Mouse (Mus musculus): Measurements from ENCODE around the gene Gpr137.

Gene Gpr137

DNA sequence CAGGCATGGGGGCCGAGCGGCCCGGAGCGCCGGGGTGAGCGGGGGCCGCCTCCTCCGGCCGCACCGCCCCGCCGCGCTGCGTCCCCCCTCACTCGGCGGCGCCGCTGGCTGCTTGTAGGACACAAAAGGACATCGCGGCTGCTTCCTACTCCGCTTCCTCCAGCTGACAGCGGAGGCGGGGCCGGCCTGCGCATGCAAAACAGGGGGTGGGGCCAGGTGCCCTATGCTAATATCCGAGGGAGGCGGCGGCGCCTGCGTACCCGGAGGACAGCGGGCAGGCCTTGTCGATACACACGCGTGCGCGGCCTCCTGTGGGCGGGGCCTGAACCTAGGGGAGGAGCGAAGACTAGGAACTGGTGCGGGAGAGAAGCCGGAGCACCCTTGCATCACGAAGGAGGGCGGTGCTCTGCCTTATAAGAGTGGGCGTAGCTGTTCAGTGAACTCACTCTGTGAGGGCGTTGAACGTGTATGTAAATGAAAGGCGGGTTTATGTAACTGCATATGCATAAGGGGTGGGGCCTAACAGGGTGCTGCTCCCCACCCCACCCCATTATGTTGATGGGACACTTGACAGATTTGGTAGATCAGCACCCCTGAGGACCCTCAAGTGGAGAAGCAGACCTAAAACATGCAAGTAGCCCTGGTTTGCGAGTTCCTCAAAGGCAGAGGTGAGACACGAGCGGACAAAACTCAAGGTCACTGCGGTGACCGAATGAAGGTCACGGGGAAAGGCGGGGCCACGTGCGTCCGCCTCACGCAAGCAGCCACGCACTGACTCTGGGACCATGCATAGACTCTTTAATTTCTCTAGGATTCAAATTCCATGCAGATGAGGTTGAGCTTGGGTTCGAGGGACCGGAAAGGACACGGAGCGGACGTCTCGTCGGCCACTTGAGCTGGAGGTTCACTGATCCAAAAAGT is 20.4 kb downstream of the Gpr137 start, which contains the start of gene Esrra:
TSS of gene Esrra (minus strand) at position 167 of the 921 bp plus-strand sequence.
- DNase-seq (ENCODE audit: low spot score), result peak; percentile 100

DNA sequence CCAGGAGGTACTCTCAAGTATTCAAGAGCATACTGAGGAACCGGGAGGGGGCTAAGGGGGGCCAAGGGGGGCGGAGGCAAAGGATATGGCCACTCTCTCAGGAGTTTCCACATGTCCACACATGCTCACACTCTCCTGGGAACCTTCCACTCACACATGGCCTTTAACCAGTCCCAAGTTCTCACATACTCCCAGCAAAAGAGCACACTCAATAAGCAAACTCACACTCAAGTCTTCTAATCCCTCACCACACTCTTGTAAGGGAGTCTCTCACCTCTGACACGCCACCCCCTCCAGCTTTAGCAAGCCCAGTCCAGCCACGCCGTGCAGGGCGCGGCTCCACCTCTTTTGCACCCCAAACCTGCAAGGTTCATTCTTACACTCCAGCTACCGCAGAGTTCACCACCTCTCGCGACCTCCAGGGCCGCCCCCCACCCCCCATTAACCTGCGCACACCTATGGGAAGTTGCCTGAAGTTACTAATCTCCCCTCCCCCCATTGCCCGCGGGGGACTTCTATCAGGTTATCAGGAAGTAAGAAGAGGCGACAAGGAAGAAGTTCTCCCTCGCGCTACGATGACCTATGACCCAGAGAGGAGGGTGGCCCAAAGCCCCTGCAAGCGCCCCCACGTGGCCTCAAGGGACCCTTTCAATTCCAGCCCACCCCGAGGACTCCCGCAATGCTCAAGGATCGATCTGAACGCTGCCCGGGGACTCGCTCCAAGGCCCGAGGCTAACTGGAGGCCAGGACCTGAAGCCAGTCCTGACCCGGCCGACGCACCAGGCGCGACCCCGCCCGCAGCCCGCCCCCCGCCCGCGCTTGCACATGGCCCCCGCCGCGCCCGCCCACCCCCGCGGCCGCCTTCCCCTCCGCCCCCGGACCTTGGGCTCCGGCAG is 21.3 kb downstream of the Gpr137 start:
- DNase-seq (ENCODE audit: low spot score), result peak; percentile 74

DNA sequence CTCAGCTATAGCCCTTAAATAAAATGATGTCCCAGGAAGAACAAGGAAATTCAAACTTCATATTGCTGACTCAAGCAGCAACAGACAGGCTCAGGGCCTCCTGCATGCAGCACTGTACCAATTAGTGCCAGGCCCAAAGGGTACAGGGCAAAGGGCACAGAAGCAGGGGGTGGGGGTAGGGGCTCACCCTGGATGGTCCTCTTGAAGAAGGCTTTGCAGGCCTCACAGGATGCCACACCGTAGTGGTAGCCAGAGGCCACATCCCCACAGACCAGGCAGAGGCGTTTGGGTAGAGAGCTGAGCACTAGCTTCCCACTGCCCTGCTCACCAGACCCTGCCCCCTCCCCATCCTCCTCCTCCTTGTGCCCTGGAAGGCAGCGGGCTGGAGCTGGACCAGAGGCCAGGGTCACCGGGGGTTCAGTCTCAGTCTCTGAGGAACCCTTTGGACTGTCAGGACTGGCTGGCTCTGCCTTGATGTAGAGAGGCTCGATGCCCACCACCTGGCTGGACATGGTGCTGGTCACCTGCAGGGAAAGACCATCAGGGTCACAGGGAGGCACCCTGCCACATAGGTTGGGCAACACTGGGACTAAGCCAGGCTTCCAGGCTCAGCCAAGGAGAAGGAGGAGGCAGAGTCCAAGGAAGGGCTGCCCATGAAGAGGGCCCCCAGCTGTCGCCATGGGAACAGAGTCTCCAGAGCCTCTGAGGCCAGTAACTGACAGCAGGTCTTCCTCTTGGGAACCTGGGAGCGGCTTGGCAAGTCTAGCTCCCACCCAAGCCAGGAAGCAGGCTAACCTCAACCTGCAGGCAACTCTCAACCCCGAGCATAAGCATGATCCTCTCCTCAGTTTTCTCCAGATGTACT is 22.2 kb downstream of the Gpr137 start:
- peak; percentile 92 for DNase-seq (ENCODE audit: low spot score)

DNA sequence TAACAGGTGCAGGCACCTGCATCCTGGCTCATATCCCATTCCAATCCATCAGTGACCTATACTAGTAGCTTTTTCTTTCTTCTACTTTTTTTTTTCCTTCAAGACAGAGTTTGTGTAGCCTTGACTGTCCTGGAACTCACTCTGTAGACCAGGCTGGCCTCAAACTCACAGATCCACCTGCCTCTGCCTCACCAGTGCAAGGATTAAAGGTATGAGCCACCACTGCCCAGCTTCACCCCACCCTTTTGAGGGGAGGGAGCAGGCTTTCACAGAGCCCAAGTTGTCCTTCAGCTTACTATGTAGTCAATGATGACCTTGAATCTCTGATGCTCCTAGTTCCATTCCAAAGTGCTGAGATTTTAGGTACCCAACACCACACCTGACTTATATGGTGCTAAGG is 22.8 kb downstream of the Gpr137 start:
- no peak for DNase-seq (ENCODE audit: low spot score)

DNA sequence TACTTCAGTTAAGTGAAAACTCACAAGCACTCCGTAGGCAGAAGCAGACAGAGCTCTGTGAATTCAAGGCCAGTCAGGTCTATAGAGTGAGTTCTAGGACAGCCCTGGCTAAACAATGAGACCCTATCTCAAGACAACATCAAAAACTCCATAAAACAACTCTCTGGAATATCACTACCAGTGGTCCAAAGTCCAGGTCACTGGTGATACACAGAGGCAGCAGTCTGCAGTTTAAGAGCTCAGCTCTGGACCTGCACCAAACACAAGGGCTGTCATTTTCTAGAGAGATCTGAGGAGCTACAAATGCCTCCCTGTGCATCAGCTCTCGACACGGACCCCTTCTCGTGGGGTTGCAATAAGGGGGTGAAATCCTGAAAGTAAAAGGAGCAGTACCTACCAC is 24.0 kb downstream of the Gpr137 start:
- no peak for DNase-seq (ENCODE audit: low spot score)

DNA sequence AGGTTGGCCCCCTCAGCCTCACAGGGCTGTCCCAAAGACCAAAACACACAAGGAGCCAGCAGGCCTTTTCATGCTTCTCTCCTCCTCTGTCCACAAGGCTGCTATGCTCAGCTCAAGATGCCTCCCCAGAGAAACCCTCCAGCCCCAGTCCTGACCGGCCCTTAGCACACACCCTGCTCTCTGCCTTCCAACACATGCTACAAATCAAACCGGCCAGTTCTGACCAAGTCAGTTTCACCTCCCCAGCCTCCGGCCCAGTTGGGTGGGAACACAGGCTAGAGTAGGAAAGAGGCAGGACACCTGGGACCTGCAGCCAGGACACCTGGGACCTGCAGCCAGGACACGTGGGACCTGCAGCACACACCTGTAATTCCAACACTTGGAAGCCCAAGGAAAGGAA is 25.8 kb downstream of the Gpr137 start:
- DNase-seq (ENCODE audit: low spot score), result no peak

DNA sequence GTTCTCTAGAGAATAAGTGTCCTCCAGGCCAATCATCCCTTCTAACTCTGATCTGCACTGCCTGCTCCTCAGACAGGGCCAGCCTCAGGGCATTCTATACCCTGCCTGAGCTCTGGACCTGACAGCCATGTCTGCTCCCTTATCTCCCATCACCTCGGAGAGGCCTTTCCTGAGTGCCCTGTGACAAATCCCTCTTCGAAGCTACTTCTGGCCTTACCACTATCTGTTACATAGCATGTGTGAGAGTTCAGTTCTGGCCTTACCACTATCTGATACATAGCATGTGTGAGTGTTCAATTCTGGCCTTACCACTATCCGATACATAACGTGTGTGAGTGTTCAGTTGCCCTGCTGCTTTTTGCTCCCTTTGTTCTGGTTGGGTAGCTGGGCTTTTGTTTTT is 27.0 kb downstream of the Gpr137 start:
- no peak for DNase-seq (ENCODE audit: low spot score)

DNA sequence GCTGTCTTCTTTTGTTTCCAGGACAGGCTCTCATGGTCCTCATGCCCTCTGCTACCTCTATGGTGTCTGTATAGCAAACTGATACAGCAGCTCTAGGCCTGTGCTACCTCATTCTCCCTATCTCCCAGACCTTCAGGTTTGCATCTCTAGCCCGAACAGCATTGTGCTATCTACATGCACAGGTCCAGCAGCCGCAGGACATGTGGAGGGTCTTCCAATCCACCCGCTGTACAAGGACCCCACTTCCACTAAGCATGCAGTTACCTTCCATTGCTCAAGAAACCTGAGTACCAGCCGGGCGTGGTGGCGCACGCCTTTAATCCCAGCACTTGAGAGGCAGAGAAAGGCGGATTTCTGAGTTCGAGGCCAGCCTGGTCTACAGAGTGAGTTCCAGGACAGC is 27.7 kb downstream of the Gpr137 start:
- DNase-seq (ENCODE audit: low spot score), result no peak

DNA sequence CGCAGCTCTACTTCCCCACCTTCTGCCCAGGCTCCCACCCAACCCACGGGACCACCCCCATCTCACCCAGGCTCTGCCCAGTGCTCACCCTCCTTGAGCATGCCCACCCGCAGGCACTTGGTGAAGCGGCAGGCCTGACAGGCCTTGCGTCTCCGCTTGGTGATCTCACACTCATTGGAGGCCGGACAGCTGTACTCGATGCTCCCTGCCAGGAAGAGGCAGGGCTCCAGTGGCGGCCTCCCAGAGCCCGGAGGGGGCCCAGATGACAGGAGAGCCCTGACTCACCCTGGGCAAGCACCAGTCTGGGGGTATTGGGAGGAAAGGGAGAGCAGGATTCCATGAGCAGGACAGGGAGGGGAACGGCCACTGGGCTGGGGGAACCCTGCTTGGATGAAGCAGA is 28.3 kb downstream of the Gpr137 start:
- no peak for DNase-seq (ENCODE audit: low spot score)

DNA sequence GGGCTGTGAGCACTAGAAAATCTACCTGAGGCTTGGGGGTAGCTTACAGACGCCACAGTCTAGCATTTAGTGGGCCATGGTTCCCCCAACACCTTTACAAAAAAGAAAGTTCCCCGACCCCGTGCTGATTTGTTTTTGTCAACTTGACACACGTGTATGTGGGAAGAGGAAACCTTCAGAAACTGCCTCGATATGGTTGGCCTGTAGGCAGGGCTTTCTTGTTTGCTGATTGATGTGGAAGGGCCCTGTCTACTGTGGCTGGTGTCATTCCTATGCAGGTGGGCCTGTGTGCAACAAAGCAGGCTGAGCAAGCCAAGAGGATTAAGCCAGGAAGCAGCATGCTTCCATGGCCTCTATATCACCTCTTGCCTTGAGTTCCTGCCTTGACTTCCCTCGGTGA is 29.2 kb downstream of the Gpr137 start:
- no peak for DNase-seq (ENCODE audit: low spot score)

DNA sequence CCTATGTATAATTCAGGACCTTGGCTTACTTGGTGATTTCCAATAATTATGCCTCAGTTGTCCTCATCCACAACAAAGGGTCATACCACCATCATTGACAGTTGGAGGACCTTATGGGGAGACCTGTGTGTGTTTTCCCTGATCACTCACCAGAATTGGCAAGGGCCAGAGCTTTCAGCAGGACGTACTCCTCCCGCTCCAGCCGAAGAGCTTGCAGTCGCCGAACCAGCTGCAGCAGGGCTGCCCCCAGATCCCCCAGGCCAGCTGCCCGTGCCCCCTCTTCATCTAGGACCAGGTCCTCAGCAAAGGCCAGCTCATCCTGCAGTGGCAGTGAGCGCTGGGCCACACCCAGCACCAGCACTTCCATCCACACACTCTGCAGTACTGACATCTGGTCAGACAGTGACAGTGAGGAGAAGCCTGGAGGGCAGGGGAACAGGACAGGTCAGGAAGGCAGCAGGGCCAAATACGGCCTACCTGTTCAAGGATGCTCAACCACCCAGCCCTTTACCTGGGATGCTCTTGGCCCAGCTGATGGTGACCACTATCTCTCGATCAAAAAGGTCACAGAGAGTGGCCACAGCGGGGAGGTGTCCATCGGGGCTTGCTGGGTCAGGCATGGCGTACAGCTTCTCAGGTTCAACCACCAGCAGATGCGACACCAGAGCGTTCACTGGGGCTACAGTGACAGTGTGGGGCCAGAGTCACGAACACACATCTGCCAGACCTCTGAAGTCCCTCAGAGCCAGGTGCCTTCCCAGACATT is 29.9 kb downstream of the Gpr137 start:
- no peak for DNase-seq (ENCODE audit: low spot score)

DNA sequence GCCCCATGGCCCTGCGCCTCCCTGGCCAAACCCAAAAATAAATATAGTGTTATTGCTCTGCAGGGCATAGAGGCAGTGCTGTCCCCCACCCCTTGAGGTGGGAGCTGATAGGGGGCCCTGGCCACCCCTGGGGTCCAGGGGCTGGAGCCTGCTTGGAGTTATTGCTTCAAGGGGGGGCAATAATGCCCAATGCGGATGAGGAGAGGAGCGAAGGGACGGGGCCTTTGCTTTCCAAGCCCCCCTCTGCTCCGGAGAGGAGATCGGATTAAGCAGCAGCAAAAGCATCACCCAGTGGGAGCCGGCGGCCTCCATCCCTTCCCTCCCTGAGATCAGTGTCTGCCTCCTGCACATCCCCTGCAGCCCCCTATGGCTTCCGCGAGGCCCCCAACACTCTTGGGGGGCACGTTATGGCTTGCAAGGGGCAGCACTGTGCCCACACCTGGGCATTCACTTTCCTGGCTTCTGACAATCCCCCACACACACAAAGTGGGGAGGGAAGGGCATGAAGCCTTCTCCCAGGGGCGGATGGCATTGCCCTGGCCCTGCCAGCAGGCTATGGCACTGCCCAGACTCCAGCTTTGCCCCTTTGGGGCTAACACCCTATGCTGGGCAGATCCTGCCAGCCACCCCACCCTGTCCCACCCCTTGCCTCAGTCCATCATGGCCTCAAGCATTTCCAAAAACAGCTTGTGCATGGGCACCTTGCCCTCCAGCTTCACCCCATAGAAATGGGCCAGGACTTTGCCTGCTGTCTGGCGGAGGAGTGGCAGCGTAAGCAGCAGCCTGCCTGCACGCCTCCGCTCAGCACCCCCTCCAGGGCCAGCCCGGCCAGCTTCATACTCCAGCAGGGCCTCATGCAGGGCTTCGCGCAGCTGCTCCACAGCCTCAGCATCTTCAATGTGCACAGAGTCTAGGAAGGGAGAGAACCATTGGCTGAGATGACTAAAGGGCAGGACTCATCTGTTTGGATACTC is 30.9 kb downstream of the Gpr137 start:
- DNase-seq (ENCODE audit: low spot score), result no peak

DNA sequence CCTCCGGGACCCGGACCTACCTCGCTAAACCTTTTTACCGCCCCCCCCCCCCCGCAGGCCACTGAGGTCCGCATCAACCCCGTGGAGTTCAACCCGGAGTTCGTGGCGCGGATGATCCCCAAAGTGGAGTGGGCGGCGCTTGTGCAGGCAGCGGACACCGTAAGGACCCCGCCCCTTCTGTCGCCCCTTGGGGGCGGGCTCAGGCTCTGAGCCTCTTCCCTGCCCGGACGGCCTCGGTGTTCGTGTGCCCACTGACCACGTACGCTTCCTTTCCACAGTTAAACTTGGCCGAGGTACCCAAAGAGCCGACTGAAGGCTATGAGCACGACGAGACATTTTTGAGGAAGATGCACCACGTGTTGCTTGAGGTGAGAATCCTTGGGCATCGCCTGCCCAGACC is 32.0 kb downstream of the Gpr137 start:
- peak; percentile 67 for DNase-seq (ENCODE audit: low spot score)

DNA sequence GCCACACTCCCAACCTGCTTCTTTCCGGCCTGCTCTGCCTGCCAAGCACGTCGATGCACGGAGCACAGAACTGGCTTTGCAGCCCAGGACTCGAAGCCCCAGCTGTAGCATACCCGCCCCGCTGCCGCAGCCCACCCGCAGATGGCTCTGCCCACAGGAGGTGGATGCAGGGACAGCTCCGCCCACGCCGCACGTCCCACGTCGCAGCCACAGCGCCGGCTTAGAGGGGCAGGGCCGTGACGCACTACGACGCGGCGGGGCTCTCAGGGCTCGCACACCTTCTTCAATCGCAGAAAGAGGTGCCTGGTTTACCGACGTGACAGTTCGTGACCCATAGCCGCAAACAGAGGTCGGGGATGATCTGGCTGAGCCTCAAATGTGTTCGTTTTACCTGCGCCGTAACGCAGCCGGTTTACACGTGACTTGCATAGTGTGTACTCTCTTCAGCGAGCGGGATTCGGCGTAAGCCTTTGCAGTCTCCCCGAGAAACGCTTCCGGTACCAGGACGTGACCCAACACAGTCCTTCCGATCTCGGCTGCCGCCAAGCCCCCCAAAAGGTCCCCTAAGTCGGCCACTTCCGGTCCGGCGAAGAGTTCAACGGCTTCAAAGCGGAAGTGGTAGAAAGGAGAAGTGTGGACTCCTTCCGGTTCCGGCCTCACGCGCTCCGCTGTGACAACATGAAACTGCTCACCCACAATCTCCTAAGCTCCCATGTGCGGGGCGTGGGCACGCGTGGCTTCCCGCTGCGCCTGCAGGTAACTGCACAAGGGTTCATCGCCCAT is 32.6 kb downstream of the Gpr137 start, which contains the start of the genes Trmt112 and Prdx5:
TSS of gene Trmt112 (plus strand) at position 192 of the 783 bp plus-strand sequence.
TSS of gene Prdx5 (minus strand) at position 600 of the 783 bp plus-strand sequence.
- peak; percentile 98 for DNase-seq (ENCODE audit: low spot score)

DNA sequence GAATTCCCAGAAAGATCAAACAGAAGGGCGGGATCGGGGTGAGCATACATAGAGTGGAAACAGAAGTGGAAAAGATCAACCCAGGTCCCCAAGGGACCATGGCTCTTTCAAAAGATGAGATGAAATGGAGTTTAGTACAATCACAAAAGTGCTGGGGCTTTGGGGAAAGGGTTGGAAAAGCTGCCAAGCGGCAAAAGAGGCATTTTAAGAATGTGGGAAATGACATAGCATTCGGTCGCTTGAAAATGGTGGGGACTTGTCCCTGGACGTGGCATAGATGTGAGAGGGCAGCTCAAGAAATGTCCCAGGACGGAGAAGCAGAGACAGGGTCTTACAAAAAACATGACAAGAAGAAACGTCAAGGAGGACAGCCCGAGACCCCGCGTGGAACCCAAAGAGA is 33.3 kb downstream of the Gpr137 start:
- DNase-seq (ENCODE audit: low spot score), result peak; percentile 46

DNA sequence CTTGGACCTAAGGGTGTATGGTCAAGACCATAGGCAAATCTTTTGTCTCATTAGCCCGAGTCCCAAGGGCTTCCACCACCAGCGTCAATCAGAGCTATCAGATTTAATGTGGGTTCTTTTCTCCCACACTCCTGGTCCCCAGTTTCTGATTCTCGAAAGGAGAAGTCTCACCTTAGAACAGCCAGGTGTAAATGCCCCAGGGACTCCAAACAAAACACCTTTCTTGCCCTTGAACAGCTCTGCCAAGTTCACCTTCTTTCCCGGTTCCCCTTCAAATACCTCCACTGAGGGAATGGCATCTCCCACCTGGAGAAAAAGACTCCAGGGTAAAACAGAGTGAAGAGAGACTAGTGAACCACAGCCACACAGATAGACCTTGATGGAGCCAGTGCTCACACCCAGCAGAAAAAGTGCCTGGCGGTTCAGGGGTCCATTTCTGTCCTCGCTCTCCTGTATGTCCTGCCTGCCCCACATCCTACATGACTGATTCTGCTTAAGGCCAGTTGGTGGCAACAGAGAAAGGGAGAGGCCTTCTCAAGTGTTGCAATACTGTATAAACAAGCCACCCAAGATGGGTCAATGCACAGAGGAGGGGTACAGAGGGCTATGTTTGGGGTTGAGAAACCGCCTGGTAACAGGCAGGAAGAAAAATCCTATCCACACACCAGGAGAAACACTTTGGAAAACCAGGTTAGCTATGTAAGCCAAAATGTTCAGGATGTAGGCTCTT is 34.3 kb downstream of the Gpr137 start:
- DNase-seq (ENCODE audit: low spot score), result peak; percentile 69

DNA sequence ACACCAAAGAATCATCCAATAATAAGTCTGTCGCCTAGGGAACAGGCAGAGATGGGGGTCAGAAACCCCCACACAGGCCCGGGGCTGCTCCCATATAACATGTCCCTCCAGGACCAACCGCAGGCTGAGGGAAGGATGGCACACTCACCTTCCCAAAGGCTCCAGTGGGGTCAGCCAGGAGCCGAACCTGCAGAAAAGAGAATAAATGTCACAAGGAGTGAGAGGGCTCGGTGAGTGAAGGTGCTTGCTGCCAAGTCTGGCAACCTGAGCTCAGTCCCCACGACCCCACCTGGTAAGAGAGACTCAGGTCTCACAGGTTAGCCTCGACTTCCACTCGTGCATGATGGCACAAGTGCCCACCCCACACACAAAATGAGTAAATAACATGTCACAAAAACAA is 35.2 kb downstream of the Gpr137 start:
- DNase-seq (ENCODE audit: low spot score), result no peak

DNA sequence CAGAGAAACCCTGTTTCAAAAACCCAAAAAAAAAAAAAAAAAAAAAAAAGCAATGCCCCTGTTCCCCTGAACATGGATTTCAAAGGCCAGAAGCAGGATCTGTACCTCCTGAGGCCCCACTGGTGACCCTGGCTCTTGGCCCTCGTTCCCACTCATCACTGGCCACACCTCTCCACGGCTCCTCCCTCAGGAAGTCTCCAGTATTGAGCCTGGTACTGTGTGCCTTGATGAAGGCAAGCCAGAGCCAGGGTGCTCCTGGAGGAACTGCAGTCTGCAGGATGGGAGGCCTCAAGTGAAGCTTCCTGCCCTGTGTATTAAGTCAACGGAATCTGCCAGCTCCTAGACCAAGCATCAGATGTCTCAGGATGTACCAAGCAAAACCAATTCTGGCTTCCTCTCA is 36.1 kb downstream of the Gpr137 start:
- DNase-seq (ENCODE audit: low spot score), result no peak

Measured in adipocyte (in vitro differentiated cells).